Mouse (Mus musculus) small intestine, adult 2 months (tissue): ENCODE results near the gene Cbr1.

Experiments used
- CTCF ChIP-seq: fragments of 200-500 bp; IDR thresholded peaks from 2 replicates; pipeline ENCODE4 v1.5.1; 2012; ENCODE audit warnings: low read depth, mild to moderate bottlenecking, control low read depth, inconsistent platforms, low read length, moderate library complexity, mixed read lengths; ENCODE audit not compliant: insufficient replicate concordance, insufficient read length; ENCODE audit errors: extremely low read depth
- POLR2A ChIP-seq: fragments of 200-500 bp; IDR thresholded peaks from 2 replicates; pipeline ENCODE4 v1.6.1; 2012; ENCODE audit warnings: low read depth, mild to moderate bottlenecking, control low read depth, inconsistent platforms, low read length, moderate library complexity

GRCm38 (mm10) chr16:93627761-93628400 lies 22.2 kb downstream of the Cbr1 start, which contains the start of gene Gm5678:
- no peak for TF ChIP-seq POLR2A
- TF ChIP-seq CTCF: no peak
